In the genomic region with DNA sequence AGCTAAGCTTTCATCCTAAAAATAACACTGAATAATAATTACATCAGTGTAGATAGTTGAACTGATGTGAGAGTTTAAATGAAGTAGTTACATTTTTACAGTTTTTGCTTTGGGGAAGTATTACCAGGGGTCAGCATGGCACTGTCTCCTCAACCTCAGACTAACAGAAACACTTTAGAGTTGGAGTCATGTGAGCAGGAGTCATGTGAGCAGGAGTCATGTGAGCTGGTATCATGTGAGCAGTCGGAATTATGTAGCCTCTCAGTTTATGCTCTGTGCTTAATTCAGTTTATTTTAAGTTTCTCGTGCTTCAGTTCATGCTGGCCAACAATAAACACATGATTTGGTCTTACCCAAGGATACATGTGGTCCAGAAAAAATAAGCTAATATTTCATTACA, we compare ENCODE assay signal across 17 mouse cellular contexts.
"Had no signal": no experiment of that assay in that cellular context is flagged by ENCODE, and none has a peak within 500 bp of the region (broad histone marks: within the 10 kb centered on the region; RNA-seq: fewer than 3 reads in every experiment).

No protein-coding gene starts in this region.

- H3K4me1 ChIP-seq: limb, embryonic 12.5 days; liver, embryonic 15.5 days; midbrain, embryonic 10.5 days; neural tube, embryonic 12.5 days; stomach, embryonic 15.5 days had no signal

- H3K27ac ChIP-seq: layer of hippocampus, adult 2 months; limb, embryonic 12.5 days; liver, embryonic 15.5 days; midbrain, embryonic 10.5 days; neural tube, embryonic 12.5 days; stomach, embryonic 15.5 days had no signal

- H3K4me3 ChIP-seq: layer of hippocampus, adult 2 months; limb, embryonic 12.5 days; liver, embryonic 15.5 days; midbrain, embryonic 10.5 days; neural tube, embryonic 12.5 days; stomach, embryonic 15.5 days had no signal

- H3K4me2 ChIP-seq: limb, embryonic 12.5 days; liver, embryonic 15.5 days; neural tube, embryonic 12.5 days; stomach, embryonic 15.5 days had no signal

- H3K27me3 ChIP-seq: limb, embryonic 12.5 days; liver, embryonic 15.5 days; neural tube, embryonic 12.5 days; stomach, embryonic 15.5 days had no signal

- H3K9ac ChIP-seq: limb, embryonic 12.5 days; liver, embryonic 15.5 days; neural tube, embryonic 12.5 days; stomach, embryonic 15.5 days had no signal

- DNase-seq: kidney, postnatal 10 days; kidney, postnatal 4 days; liver; lung, adult 2 months; lung, postnatal 4 days; midbrain, embryonic 14.5 days; right cerebral cortex, postnatal 4 days; spleen, adult 18-20 months; thymus, adult 2 months; thymus, postnatal 25 days had no signal

- H3K9me3 ChIP-seq: limb, embryonic 12.5 days; liver, embryonic 15.5 days; midbrain, embryonic 10.5 days; neural tube, embryonic 12.5 days; stomach, embryonic 15.5 days had no signal

- H3K36me3 ChIP-seq: limb, embryonic 12.5 days; liver, embryonic 15.5 days; midbrain, embryonic 10.5 days; neural tube, embryonic 12.5 days; stomach, embryonic 15.5 days had no signal

- ATAC-seq: lung, postnatal 0 days had no signal
